Mouse (Mus musculus): ENCODE results near the gene Pld2. TPM values are rescaled to one million over a fixed set of nuclear protein-coding genes. Genes with fewer than 3 reads are reported as not detected.

The Pld2 gene
- 2.3 TPM for polyA plus RNA-seq (2017; shearing (Covaris generic))

DNA sequence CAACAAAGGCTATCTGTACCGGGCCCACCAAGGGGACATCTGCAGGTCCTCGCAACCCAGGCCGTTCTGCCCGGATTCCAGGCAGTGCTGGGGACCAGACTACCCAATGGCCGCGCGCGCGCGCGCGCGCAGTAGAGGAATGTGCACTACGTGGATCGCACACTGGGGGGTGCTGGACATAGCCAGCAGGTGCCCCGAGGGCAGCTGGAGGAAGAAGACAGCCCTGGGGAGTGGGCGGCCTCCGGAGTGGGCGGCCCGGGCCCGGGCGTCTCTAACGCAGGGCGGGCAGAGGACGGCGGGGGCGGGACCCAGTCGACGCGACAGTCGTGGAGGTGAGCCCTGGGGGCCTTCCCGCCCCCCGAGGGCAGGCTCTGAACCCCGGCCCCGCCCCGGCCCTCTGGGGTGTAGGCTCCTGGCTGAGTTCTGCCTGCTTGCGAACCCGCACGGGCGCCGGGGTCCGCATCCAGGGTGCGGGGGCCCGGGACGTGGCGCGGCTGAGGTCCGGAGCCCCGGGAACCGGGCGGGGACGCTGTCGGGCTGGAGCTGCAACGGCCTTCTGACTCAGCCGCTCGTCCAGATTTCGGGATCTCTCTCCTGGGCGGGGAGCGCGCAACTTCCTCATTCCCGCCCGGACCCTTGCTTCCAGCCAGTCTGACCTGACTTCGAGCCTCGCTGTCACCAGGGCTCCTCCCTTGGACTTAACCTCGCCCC lies at the start of gene Pld2:
Pld2 (plus strand) TSS at position 188 of the 711 bp plus-strand sequence.

GRCm38 (mm10) chr11:70504970-70505369 lies 34.9 kb upstream of the Pld2 start, which contains the start of gene Tm4sf5:
Gene Tm4sf5, plus strand, starts transcription at chr11:70505244.

DNA sequence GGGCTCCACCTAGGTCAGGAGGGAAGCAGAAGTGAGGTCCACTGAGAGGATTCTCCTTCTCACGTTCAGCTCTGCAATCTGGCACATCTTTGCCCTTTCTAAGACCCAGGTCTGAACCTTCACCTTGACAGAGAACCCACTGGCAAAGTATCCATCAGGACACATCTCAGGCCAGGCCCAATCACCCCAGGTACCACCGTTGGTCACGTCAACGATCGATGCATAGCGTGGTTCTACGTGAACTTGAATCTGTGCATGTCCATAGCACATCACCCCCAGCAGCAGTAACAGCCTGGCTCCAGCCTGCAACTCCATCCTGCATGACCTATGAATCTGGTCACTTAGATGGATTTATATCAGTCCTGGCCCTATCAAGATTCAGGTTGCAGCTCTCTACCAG lies 25.6 kb upstream of the Pld2 start, which contains the start of gene Vmo1:
Vmo1 (minus strand) TSS at position 329 of the 400 bp plus-strand sequence.

GRCm38 (mm10) chr11:70518923-70519322 lies 20.9 kb upstream of the Pld2 start, which contains the start of gene Gltpd2:
Gene Gltpd2, plus strand, starts transcription at chr11:70519196.

DNA sequence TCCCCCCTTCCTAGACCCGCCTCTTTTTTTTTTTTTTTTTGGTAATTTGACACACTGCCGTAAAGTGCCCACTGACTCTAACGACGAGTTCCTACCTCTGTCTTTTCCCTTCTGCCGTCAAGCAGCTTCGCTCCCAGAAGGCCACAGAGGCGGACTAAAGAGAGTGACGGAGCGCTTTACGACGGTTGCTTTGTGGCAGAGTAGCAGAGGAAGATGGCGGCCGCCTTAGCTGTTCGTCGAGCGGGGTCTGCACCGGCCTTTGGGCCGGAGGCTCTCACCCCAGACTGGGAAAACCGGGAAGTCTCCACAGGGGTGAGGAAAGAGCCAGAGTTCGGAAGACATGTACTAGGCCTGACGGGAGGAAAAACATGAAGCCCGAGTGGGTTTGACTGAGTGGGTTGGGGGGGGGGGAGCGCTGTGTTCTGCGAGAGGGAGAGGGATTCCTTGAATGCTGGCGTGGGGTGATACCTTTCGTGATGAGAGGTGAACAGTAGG lies 14.6 kb upstream of the Pld2 start, which contains the start of gene Psmb6:
Psmb6 (plus strand) TSS at position 184 of the 495 bp plus-strand sequence.

GRCm38 (mm10) chr11:70532839-70533238 lies 7.0 kb upstream of the Pld2 start, which contains the start of gene Gm40193:
Gene Gm40193, minus strand, starts transcription at chr11:70532939.

GRCm38 (mm10) chr11:70562287-70562994 lies 22.6 kb downstream of the Pld2 start, which contains the start of gene Mink1:
Gene Mink1, plus strand, starts transcription at chr11:70562881.

Other genes starting within 250 kb of the Pld2 start
- gene Alox12e, start 217.4 kb upstream of the Pld2 start, polyA plus RNA-seq (2017; shearing (Covaris generic)) = not detected
- gene Alox15, start 188.0 kb upstream of the Pld2 start, polyA plus RNA-seq (2017; shearing (Covaris generic)) = not detected
- gene Pelp1, start 130.0 kb upstream of the Pld2 start, polyA plus RNA-seq (2017; shearing (Covaris generic)) = 12.9 TPM
- 229 TPM for gene Arrb2, start 107.4 kb upstream of the Pld2 start, polyA plus RNA-seq (2017; shearing (Covaris generic))
- 64.7 TPM for gene Med11, start 88.1 kb upstream of the Pld2 start, polyA plus RNA-seq (2017; shearing (Covaris generic))
- gene Zmynd15, start 80.6 kb upstream of the Pld2 start, polyA plus RNA-seq (2017; shearing (Covaris generic)) = not detected
- 0.67 TPM for gene Cxcl16, start 80.1 kb upstream of the Pld2 start, polyA plus RNA-seq (2017; shearing (Covaris generic))
- 0.55 TPM for gene Tm4sf5, start 34.8 kb upstream of the Pld2 start, polyA plus RNA-seq (2017; shearing (Covaris generic))
- not detected for gene Vmo1, start 25.4 kb upstream of the Pld2 start, polyA plus RNA-seq (2017; shearing (Covaris generic))
- gene Gltpd2, start 20.9 kb upstream of the Pld2 start, polyA plus RNA-seq (2017; shearing (Covaris generic)) = not detected
- 298 TPM for gene Psmb6, start 14.7 kb upstream of the Pld2 start, polyA plus RNA-seq (2017; shearing (Covaris generic))
- gene Gm40193, start 7.1 kb upstream of the Pld2 start, polyA plus RNA-seq (2017; shearing (Covaris generic)) = not detected
- 22.2 TPM for gene Mink1, start 22.8 kb downstream of the Pld2 start, polyA plus RNA-seq (2017; shearing (Covaris generic))
- not detected for gene 4930544D05Rik, start 75.8 kb downstream of the Pld2 start, polyA plus RNA-seq (2017; shearing (Covaris generic))
- 8.1 TPM for gene Chrne, start 79.2 kb downstream of the Pld2 start, polyA plus RNA-seq (2017; shearing (Covaris generic))
- not detected for gene Gp1ba, start 99.1 kb downstream of the Pld2 start, polyA plus RNA-seq (2017; shearing (Covaris generic))
- gene Rnf167, start 107.2 kb downstream of the Pld2 start, polyA plus RNA-seq (2017; shearing (Covaris generic)) = 507 TPM
- gene Slc25a11, start 107.4 kb downstream of the Pld2 start, polyA plus RNA-seq (2017; shearing (Covaris generic)) = 68.9 TPM
- gene Pfn1, start 114.6 kb downstream of the Pld2 start, polyA plus RNA-seq (2017; shearing (Covaris generic)) = 2,460 TPM
- gene Eno3, start 117.1 kb downstream of the Pld2 start, polyA plus RNA-seq (2017; shearing (Covaris generic)) = 16.3 TPM
- gene Spag7, start 129.4 kb downstream of the Pld2 start, polyA plus RNA-seq (2017; shearing (Covaris generic)) = 48.7 TPM
- gene Camta2, start 148.0 kb downstream of the Pld2 start, polyA plus RNA-seq (2017; shearing (Covaris generic)) = 34.9 TPM
- gene Inca1, start 160.1 kb downstream of the Pld2 start, polyA plus RNA-seq (2017; shearing (Covaris generic)) = 0.65 TPM
- gene Kif1c, start 160.5 kb downstream of the Pld2 start, polyA plus RNA-seq (2017; shearing (Covaris generic)) = 1.3 TPM
- 2.2 TPM for gene Zfp3, start 224.1 kb downstream of the Pld2 start, polyA plus RNA-seq (2017; shearing (Covaris generic))